Mouse (Mus musculus): ENCODE data around the gene Galnt12. TPM values are rescaled to one million over a fixed set of nuclear protein-coding genes. Genes with fewer than 3 reads are reported as not detected.
"Not testable (repeated sequence)": the region's sequence is repeated elsewhere in the genome, so short reads cannot be mapped to it uniquely, and the experiment has no call there.

Galnt12 gene
- polyA plus RNA-seq, 1 experiment = not detected

GRCm38 (mm10) chr4:47050167-47050566 lies 41.5 kb upstream of the Galnt12 start:
- no peak overlapping the region for H3K4me2 ChIP-seq (ENCODE audit: low read depth)
- no peak overlapping the region for H3ac ChIP-seq (ENCODE audit: control insufficient read depth, insufficient read length)
- no peaks in the 10 kb centered on the region for H3K79me2 ChIP-seq (ENCODE audit: control insufficient read depth, insufficient read depth)
- no peaks in the 10 kb centered on the region for H3K27me3 ChIP-seq (ENCODE audit: control insufficient read depth, insufficient read depth, insufficient read length)
- no peaks in the 10 kb centered on the region for H3K36me3 ChIP-seq (ENCODE audit: control insufficient read depth, insufficient read depth)
- no peak for TF ChIP-seq REST (IDR thresholded peaks at IDR 0.05; ENCODE audit: insufficient read depth, insufficient read length)
- no peak overlapping the region for H3K4me3 ChIP-seq

GRCm38 (mm10) chr4:47050642-47051381 lies 40.9 kb upstream of the Galnt12 start:
- Histone ChIP-seq H3K4me2 (ENCODE audit: low read depth) (no peak overlapping the region), H3K27me3 (ENCODE audit: control insufficient read depth, insufficient read depth, insufficient read length) (no peaks in the 10 kb centered on the region), H3K36me3 (ENCODE audit: control insufficient read depth, insufficient read depth) (no peaks in the 10 kb centered on the region), H3ac (ENCODE audit: control insufficient read depth, insufficient read length) (no peak overlapping the region), H3K4me3 (no peak overlapping the region), H3K79me2 (ENCODE audit: control insufficient read depth, insufficient read depth) (no peaks in the 10 kb centered on the region)
- no peak for TF ChIP-seq E2F4 (IDR thresholded peaks at IDR 0.05; ENCODE audit: insufficient read depth)
- no peak for TF ChIP-seq POLR2A (IDR thresholded peaks at IDR 0.05; ENCODE audit: insufficient read length, low read depth)
- no peak for TF ChIP-seq MYOG (IDR thresholded peaks at IDR 0.05; ENCODE audit: control insufficient read depth in 1 of 3, insufficient read depth in 1 of 3, insufficient read length in 2 of 3, low read depth in 2 of 3)
- no peak for TF ChIP-seq CEBPB (IDR thresholded peaks at IDR 0.05; ENCODE audit: insufficient read depth, poor library complexity, severe bottlenecking)
- no peak for TF ChIP-seq TCF3 (IDR thresholded peaks at IDR 0.05; ENCODE audit: insufficient read length, low read depth)
- no peak for TF ChIP-seq REST (IDR thresholded peaks at IDR 0.05; ENCODE audit: insufficient read depth, insufficient read length)
- TF ChIP-seq POLR2AphosphoS2 (IDR thresholded peaks at IDR 0.05; ENCODE audit: insufficient read length, low read depth) = no peak
- no peak for TF ChIP-seq SRF (IDR thresholded peaks at IDR 0.05; ENCODE audit: control insufficient read depth, insufficient read length, low read depth)
- no peak for TF ChIP-seq MYOD1 (IDR thresholded peaks at IDR 0.05; ENCODE audit: control insufficient read depth in 1 of 3, insufficient read length in 2 of 3, low read depth in 2 of 3)
- no peak for TF ChIP-seq USF1 (IDR thresholded peaks at IDR 0.05; ENCODE audit: low read depth)
- no peak for TF ChIP-seq TCF12 (IDR thresholded peaks at IDR 0.05; ENCODE audit: insufficient read depth, poor library complexity, severe bottlenecking)
- TF ChIP-seq MAX (IDR thresholded peaks at IDR 0.05; ENCODE audit: low read depth) = no peak

- no peak overlapping the region for H3ac ChIP-seq (ENCODE audit: control insufficient read depth, insufficient read length)
- H3K79me2 ChIP-seq (ENCODE audit: control insufficient read depth, insufficient read depth) = no peaks in the 10 kb centered on the region
- no peak overlapping the region for H3K4me2 ChIP-seq (ENCODE audit: low read depth)
- no peak overlapping the region for H3K4me3 ChIP-seq
- no peaks in the 10 kb centered on the region for H3K27me3 ChIP-seq (ENCODE audit: control insufficient read depth, insufficient read depth, insufficient read length)
- no peaks in the 10 kb centered on the region for H3K36me3 ChIP-seq (ENCODE audit: control insufficient read depth, insufficient read depth)
- TF ChIP-seq TCF3 (IDR thresholded peaks at IDR 0.05; ENCODE audit: insufficient read length, low read depth) (no peak), TCF12 (IDR thresholded peaks at IDR 0.05; ENCODE audit: insufficient read depth, poor library complexity, severe bottlenecking) (no peak), REST (IDR thresholded peaks at IDR 0.05; ENCODE audit: insufficient read depth, insufficient read length) (no peak), E2F4 (IDR thresholded peaks at IDR 0.05; ENCODE audit: insufficient read depth) (no peak), SRF (IDR thresholded peaks at IDR 0.05; ENCODE audit: control insufficient read depth, insufficient read length, low read depth) (no peak), MYOD1 (IDR thresholded peaks at IDR 0.05; ENCODE audit: control insufficient read depth in 1 of 3, insufficient read length in 2 of 3, low read depth in 2 of 3) (no peak), MAX (IDR thresholded peaks at IDR 0.05; ENCODE audit: low read depth) (no peak), USF1 (IDR thresholded peaks at IDR 0.05; ENCODE audit: low read depth) (no peak), CEBPB (IDR thresholded peaks at IDR 0.05; ENCODE audit: insufficient read depth, poor library complexity, severe bottlenecking) (no peak), POLR2AphosphoS2 (IDR thresholded peaks at IDR 0.05; ENCODE audit: insufficient read length, low read depth) (no peak), POLR2A (IDR thresholded peaks at IDR 0.05; ENCODE audit: insufficient read length, low read depth) (no peak), MYOG (IDR thresholded peaks at IDR 0.05; ENCODE audit: control insufficient read depth in 1 of 3, insufficient read depth in 1 of 3, insufficient read length in 2 of 3, low read depth in 2 of 3) (no peak)
Observed at GRCm38 (mm10) chr4:47051905-47052304, 39.8 kb upstream of the Galnt12 start.

- H3K4me2 ChIP-seq (ENCODE audit: low read depth); H3ac ChIP-seq (ENCODE audit: control insufficient read depth, insufficient read length); H3K36me3 ChIP-seq (ENCODE audit: control insufficient read depth, insufficient read depth); H3K79me2 ChIP-seq (ENCODE audit: control insufficient read depth, insufficient read depth); H3K4me3 ChIP-seq; H3K27me3 ChIP-seq (ENCODE audit: control insufficient read depth, insufficient read depth, insufficient read length): not testable (repeated sequence)
Observed at GRCm38 (mm10) chr4:47055170-47055569, 36.5 kb upstream of the Galnt12 start.

GRCm38 (mm10) chr4:47055570-47056080 lies 36.1 kb upstream of the Galnt12 start:
- no peaks in the 10 kb centered on the region for H3K27me3 ChIP-seq (ENCODE audit: control insufficient read depth, insufficient read depth, insufficient read length)
- TF ChIP-seq MYOG (IDR thresholded peaks at IDR 0.05; ENCODE audit: control insufficient read depth in 1 of 3, insufficient read depth in 1 of 3, insufficient read length in 2 of 3, low read depth in 2 of 3) (no peak), POLR2A (IDR thresholded peaks at IDR 0.05; ENCODE audit: insufficient read length, low read depth) (no peak), TCF3 (IDR thresholded peaks at IDR 0.05; ENCODE audit: insufficient read length, low read depth) (no peak), POLR2AphosphoS2 (IDR thresholded peaks at IDR 0.05; ENCODE audit: insufficient read length, low read depth) (no peak), SRF (IDR thresholded peaks at IDR 0.05; ENCODE audit: control insufficient read depth, insufficient read length, low read depth) (no peak), USF1 (IDR thresholded peaks at IDR 0.05; ENCODE audit: low read depth) (no peak), E2F4 (IDR thresholded peaks at IDR 0.05; ENCODE audit: insufficient read depth) (no peak), CEBPB (IDR thresholded peaks at IDR 0.05; ENCODE audit: insufficient read depth, poor library complexity, severe bottlenecking) (no peak), TCF12 (IDR thresholded peaks at IDR 0.05; ENCODE audit: insufficient read depth, poor library complexity, severe bottlenecking) (no peak), REST (IDR thresholded peaks at IDR 0.05; ENCODE audit: insufficient read depth, insufficient read length) (no peak), MAX (IDR thresholded peaks at IDR 0.05; ENCODE audit: low read depth) (no peak), MYOD1 (IDR thresholded peaks at IDR 0.05; ENCODE audit: control insufficient read depth in 1 of 3, insufficient read length in 2 of 3, low read depth in 2 of 3) (no peak)
- no peak overlapping the region for H3ac ChIP-seq (ENCODE audit: control insufficient read depth, insufficient read length)
- H3K4me2 ChIP-seq (ENCODE audit: low read depth) = no peak overlapping the region
- no peaks in the 10 kb centered on the region for H3K79me2 ChIP-seq (ENCODE audit: control insufficient read depth, insufficient read depth)
- H3K36me3 ChIP-seq (ENCODE audit: control insufficient read depth, insufficient read depth) = no peaks in the 10 kb centered on the region
- no peak overlapping the region for H3K4me3 ChIP-seq

Measured in myocyte (in vitro differentiated cells).